Mouse (Mus musculus) cortical plate, adult 2 months (tissue): Measurements from ENCODE around the gene Susd1.

ENCODE experiments used
- CTCF ChIP-seq: fragments of 200-500 bp; IDR thresholded peaks from 2 replicates; pipeline ENCODE4 v1.5.1; 2011; ENCODE audit warnings: mild to moderate bottlenecking, control low read depth, low read length; ENCODE audit not compliant: insufficient read depth; ENCODE audit errors: extremely low read depth
- POLR2A ChIP-seq: fragments of 200-500 bp; IDR thresholded peaks from 2 replicates; pipeline ENCODE4 v1.6.1; 2011; ENCODE audit warnings: mild to moderate bottlenecking, low read length, control low read depth; ENCODE audit not compliant: insufficient read depth; ENCODE audit errors: extremely low read depth

DNA sequence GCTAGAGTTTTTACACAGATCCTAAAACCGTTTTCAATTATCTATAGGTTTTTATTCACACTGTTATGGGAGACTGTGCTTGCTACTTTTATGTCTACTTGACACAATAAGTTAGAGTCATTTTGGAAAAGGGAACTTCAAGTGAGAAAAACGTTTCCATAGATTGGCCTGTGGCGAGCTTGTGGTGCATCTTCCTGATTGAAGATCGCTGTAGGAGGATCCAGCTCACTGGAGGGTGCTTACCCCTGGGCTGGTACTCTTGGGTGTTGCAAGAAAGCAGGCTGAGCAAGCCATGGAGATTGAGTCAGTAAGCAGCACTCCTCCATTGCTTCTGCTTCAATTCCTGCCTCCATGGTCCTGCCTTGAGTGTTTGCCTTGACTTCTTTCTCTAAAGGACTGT, 2.5 kb downstream of the Susd1 start:
- TF ChIP-seq CTCF (no peak), POLR2A (no peak)
